Mouse (Mus musculus) neutrophil, adult 5-6 weeks (primary cell): ENCODE results near the gene Slc6a1. TPM values are rescaled to one million over a fixed set of nuclear protein-coding genes. Genes with fewer than 3 reads are reported as not detected.

Experiments
- ATAC-seq: fragments of 151-379, 151-347 bp; 2 replicates; pipeline ENCODE4 v1.8.0; 2017; ENCODE audit warnings: mild to moderate bottlenecking, moderate TSS enrichment; ENCODE audit not compliant: insufficient number of reproducible peaks, poor library complexity, low FRiP score, severe bottlenecking; ENCODE audit errors: extremely low read depth
- total RNA-seq: library from RNA; stranded (forward); fragments of 200-1000 nt; gene quantifications from 2 replicates; pipeline ENCODE4 v1.2.3, GENCODE M21; 2017

The Slc6a1 gene
- total RNA-seq, 1 experiment from 2014 or later = not detected

DNA sequence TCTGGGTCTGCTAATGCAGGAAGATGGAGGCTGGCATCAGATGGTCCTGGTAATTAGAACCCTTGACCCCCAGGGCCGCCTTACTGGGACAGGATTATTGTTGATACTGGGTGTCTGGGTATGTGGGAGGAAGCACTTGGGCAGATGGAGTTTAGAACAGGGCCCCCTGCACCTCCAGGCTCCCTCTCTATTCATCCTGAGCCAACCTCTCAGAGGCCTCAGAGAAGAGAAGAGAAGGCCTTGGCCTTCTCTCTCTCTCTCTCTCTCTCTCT, 54.4 kb downstream of the Slc6a1 start:
- no peak for ATAC-seq

GRCm38 (mm10) chr6:114341381-114341780, 58.9 kb downstream of the Slc6a1 start:
- peak; percentile 40; the same call in 1 of the 2 replicates for ATAC-seq

- no peak for ATAC-seq
These were observed 61.3 kb downstream of the Slc6a1 start for GRCm38 (mm10) chr6:114343740-114344139.

DNA sequence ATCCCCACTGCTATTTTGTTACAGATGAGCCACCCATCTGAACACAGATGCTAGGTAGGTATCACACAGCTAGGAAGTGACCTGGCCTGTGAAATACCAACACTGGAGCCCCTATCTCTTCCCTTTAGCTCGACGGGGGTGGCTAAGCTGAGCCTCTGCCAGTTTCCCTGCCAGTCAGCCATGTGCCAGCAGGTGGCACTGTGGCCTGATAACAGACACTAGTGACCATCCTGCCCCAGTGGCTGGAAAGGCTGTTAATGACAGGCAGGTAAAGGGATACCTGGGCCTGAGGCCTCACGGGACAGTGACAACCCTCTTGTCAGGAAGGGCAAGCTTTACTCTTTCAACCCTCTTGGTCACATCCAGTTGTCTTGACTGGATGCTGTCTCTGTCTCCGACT, 62.7 kb downstream of the Slc6a1 start:
- ATAC-seq = no peak

- no peak for ATAC-seq
These were observed 65.7 kb downstream of the Slc6a1 start for GRCm38 (mm10) chr6:114347831-114348754.

- ATAC-seq = no peak
These were observed 72.2 kb downstream of the Slc6a1 start for GRCm38 (mm10) chr6:114354635-114355034.

DNA sequence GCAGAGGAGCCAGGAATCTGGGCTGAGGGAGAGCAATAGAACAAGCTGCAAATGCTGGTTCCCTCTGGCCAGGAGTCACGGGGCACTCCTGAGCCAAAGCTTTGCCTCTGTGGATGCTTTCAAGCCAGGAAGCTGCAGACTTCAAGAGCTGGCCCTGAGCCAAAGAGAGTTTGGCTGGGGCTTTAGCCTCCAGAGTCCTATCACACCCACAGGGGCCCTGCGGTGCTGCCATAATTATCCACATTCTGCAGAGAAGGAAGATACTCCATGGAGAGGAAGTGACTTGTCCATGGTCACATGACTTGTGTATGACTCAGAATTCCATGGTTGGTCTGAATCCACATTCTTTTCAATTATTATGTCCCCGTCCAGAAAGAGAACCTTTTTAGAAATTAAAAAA, 75.7 kb downstream of the Slc6a1 start:
- no peak for ATAC-seq

DNA sequence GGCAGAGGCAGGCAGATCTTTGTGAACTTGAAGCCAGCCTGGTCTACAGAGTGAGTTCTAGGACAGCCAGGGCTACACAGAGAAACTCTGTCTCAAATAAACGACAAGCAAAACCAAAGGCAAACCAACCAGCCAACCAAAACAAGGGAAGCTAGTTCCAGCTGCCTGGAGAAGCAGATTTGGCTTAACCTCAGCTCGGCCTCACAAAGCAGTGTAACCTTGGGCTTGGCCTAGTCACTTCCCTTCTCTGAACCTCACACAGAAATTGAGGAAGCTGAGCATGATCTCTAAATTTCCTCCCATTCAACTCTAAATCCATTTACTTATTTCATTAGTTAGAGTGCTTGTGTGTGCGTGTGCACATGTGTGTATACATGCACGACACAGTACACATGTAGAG, 79.9 kb downstream of the Slc6a1 start:
- no peak for ATAC-seq

DNA sequence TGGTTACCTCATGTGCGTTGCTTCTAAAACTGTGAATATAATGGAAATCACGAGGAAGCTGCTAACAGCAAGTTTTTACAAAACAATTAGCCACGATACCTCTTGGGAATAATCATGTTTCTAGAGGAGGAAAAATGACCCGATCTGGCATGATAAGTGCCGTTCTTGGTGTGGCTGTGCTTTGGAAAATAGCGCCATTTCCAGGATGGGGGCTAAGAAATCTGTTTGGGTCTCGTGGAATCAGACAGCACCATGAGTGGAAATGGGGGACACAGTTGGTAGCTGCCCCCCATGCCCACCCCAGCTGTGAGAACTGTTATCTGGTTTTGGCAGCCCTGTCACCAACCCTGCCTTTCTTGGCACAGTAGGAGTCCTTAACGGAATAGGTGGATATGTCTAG, 81.3 kb downstream of the Slc6a1 start:
- ATAC-seq = no peak

DNA sequence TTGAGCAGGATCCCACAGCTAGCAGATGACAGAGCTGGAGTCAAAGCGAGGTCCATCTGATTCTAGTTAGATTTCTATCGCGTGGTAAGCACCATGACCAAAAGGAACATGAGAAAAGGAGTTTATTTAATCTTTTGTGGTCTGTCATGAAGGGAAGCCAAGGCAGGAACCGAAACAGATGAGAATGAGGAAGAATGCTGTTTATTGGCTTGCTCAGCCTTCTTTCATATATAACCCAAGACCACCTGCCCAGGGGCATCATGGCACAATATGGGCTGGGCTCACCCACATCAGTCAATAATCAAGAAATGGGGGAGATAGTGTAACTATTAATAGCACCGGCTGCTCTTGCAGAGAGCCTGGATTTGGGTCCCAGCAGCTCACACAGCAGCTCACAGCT, 82.3 kb downstream of the Slc6a1 start:
- ATAC-seq = no peak

DNA sequence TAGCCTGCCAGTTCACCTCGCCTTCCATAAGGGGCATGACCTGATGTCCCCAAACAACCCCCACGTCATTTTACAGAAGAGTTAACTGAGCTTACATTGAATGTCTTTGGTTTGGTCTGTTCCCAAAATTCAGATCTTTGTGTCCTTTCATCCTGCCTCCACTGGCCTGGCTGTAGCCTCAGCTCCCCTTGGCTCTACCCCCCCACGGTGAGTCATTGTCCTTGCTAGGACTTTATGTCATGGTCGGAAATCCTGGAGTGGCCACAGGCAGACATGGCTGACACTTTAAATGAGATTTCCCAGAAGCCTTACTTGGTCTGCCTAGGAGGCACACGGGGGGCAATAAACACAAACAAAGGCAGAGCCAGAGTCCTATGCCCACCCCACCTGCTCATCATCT, 83.8 kb downstream of the Slc6a1 start:
- no peak for ATAC-seq

Other genes starting within 250 kb of the Slc6a1 start
- not detected in 2 replicates for gene Atp2b2, start 240.0 kb upstream of the Slc6a1 start, total RNA-seq
- gene Slc6a11, start 151.4 kb upstream of the Slc6a1 start, total RNA-seq = not detected in 2 replicates
- gene Hrh1, start 115.3 kb downstream of the Slc6a1 start, total RNA-seq = 0.12 and 0.35 TPM in 2 replicates